ENCODE assay signal across 28 mouse cellular contexts in genomic region chr7:122295363-122295762, GRCm38 (mm10).
"Had no signal": no experiment of that assay in that cellular context is flagged by ENCODE, and none has a peak within 500 bp of the region (broad histone marks: within the 10 kb centered on the region; RNA-seq: fewer than 3 reads in every experiment).

No protein-coding gene starts in this region.

- ATAC-seq: hindbrain, postnatal 0 days; intestine, embryonic 16.5 days; liver, embryonic 12.5 days had no signal

- H3K9me3 ChIP-seq: heart, embryonic 13.5 days; heart, embryonic 15.5 days; hindbrain, embryonic 10.5 days; hindbrain, embryonic 12.5 days; hindbrain, embryonic 15.5 days; kidney, embryonic 15.5 days; limb, embryonic 13.5 days; limb, embryonic 15.5 days; liver, embryonic 12.5 days had no signal

- H3K4me3 ChIP-seq: gastrocnemius, adult 2 months; heart, adult 2 months; heart, embryonic 13.5 days; heart, embryonic 15.5 days; hindbrain, embryonic 10.5 days; hindbrain, embryonic 12.5 days; hindbrain, embryonic 15.5 days; kidney, embryonic 15.5 days; limb, embryonic 13.5 days; limb, embryonic 15.5 days; liver, embryonic 12.5 days had no signal

- H3K4me1 ChIP-seq: heart, embryonic 15.5 days; limb, embryonic 13.5 days; limb, embryonic 15.5 days; liver, embryonic 12.5 days had no signal

- H3K36me3 ChIP-seq: heart, embryonic 13.5 days; heart, embryonic 15.5 days; hindbrain, embryonic 10.5 days; hindbrain, embryonic 12.5 days; hindbrain, embryonic 15.5 days; kidney, embryonic 15.5 days; limb, embryonic 13.5 days; limb, embryonic 15.5 days; liver, embryonic 12.5 days had no signal

- H3K27me3 ChIP-seq: hindbrain, embryonic 15.5 days had no signal

- DNase-seq: gastrocnemius, adult 2 months; gastrocnemius, postnatal 10 days; gastrocnemius, postnatal 25 days; heart, adult 2 months; heart, postnatal 10 days; heart, postnatal 4 days; kidney, adult 11 months; kidney, adult 2 months; kidney, adult 9 months; kidney, postnatal 14 days; kidney, postnatal 36 days; layer of hippocampus, adult 9-11 months; layer of hippocampus, postnatal 36 days; left cerebral cortex, postnatal 4 days had no signal

- H3K27ac ChIP-seq: gastrocnemius, adult 2 months; heart, adult 2 months; heart, embryonic 13.5 days; heart, embryonic 15.5 days; hindbrain, embryonic 10.5 days; hindbrain, embryonic 12.5 days; hindbrain, embryonic 15.5 days; hindbrain, postnatal 0 days; kidney, embryonic 15.5 days; kidney, postnatal 0 days; limb, embryonic 13.5 days; limb, embryonic 15.5 days; liver, embryonic 12.5 days; liver, embryonic 14.5 days had no signal

- H3K9ac ChIP-seq: heart, embryonic 13.5 days; heart, embryonic 15.5 days; hindbrain, embryonic 12.5 days; hindbrain, embryonic 15.5 days; kidney, embryonic 15.5 days; limb, embryonic 13.5 days; limb, embryonic 15.5 days; liver, embryonic 12.5 days; liver, embryonic 14.5 days had no signal

- H3K4me2 ChIP-seq: heart, embryonic 11.5 days; heart, embryonic 13.5 days; heart, embryonic 15.5 days; hindbrain, embryonic 12.5 days; hindbrain, embryonic 15.5 days; kidney, embryonic 15.5 days; limb, embryonic 13.5 days; limb, embryonic 15.5 days; liver, embryonic 12.5 days had no signal
